Mouse (Mus musculus) fat pad, adult 2 months (tissue): ENCODE data around the gene Ntrk2.
"Not testable (repeated sequence)": the region's sequence is repeated elsewhere in the genome, so short reads cannot be mapped to it uniquely, and the experiment has no call there.

ENCODE experiments used
- DNase-seq: peaks from one replicate; pipeline ENCODE4 v3.0.0-alpha.2; 2011; ENCODE audit warnings: low read depth, low spot score; ENCODE audit errors: extremely low read depth

The Ntrk2 gene

DNA sequence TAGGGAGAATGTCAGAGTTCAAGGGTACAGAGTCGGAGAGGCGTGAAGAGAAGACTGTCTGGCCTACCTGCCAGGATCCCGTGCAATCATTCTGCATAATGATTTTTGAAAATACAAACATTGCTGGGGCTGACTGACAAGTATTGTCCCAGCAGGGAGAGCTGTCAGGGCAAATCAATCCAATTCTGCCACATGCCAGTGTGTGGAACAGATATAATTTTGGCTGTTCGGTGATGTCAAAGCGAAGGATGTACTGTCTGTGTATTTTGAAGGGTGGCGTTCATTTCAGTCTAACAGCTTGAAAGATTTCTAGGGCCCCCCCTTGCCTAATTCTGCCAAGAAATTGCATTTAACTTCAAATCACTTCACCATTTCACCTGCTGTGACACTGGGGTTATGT is 224.2 kb downstream of the Ntrk2 start:
- no peak for DNase-seq

DNA sequence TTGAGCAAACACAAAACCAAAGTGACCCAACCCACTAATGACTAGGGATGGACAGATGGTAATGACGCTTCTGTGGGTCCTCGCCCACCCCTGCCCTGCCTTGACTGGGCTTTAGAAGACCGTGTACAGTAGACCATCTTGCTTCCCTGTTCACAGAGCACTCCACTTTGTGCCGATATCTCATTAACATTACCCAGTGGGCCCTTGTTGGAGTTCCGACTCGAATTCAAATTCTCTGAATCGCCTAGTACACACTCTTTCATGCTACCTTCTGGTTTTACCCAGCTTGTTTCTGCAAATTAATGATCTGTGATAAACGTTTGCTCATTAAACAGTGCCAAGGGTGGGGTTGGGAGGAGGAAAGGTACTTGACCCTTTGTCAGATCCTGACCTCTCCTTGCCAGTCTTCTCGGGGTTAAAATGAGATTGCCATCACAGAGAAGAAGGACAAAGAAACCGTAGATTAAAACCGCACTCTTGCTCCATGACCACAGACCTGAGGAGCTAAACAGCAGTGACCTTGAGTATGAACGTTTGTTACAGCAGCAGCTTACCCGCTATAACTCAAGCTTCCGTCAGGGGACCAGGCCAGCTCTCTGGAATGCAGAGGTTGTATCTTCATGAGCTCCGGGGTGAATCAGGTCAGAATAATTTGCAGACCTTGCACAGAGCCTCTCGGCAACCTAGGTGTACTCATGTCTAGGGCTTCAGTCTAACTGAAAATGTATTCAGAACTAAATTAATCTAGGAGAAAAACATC is 234.0 kb downstream of the Ntrk2 start:
- DNase-seq, result no peak

DNA sequence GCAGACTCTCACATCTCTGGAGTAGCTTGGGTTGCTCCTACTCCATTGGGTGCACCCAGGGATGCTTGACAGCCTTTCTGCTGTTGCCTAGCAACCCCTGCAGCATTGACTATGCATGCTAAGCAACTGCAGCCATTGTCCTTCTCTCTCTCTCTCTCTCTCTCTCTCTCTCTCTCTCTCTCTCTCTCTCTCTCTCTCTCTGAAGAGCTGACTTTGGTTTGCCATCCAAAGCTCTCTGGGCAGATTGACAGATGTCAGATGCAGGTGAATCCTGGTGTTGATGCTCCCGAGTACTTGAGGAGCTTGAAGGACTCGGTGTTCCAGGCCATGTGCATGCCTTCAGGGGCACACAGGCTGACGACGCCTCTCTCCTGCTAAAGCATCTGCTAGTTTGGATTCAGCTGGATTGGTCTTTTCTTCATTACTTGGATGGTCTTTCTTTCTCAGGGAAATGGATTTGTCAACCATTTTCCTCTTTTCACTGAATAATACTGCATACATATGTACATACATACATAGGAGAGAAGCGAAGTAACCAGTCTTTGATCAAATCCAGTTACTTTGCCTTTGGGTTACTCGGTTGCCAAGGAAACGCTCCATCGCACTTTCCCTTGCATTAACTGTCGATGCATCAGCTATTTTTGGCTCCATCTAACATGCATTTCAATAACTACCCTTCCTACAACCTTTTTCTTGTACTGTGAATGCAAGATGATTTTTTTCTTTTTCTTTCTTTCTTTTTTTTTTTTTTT is 234.8 kb downstream of the Ntrk2 start:
- no peak for DNase-seq

DNA sequence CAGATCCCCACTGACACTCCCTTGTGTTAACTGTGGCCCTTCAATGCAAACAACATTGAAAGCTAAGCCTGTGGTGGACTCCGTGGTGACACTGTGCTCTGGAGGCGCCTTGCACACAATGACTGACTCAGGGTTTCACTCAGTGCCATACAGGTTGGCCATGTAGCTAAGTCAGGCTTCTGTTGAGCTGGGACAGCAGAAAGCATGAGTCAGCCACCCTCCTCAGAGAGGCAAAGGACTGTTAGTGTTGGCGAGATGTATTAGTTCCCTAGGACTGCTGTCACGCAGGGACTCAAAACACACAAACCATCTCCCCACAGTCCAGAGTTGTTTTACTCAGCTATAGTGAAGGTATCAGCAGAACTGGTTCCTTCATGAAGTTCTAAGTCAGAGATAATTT is 245.8 kb downstream of the Ntrk2 start:
- DNase-seq, result no peak

DNA sequence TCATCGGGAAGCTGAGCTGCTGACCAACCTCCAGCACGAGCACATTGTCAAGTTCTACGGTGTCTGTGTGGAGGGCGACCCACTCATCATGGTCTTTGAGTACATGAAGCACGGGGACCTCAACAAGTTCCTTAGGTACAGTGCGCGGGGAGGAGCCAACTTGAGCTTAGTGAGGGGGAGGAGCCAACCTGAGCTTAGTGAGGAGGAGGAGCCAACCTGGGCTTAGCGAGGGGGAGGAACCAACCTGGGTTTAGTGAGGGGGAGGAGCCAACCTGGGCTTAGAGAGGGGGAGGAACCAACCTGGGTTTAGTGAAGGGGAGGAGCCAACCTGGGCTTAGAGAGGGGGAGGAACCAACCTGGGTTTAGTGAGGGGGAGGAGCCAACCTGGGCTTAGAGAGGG is 248.0 kb downstream of the Ntrk2 start:
- DNase-seq, result not testable (repeated sequence)

DNA sequence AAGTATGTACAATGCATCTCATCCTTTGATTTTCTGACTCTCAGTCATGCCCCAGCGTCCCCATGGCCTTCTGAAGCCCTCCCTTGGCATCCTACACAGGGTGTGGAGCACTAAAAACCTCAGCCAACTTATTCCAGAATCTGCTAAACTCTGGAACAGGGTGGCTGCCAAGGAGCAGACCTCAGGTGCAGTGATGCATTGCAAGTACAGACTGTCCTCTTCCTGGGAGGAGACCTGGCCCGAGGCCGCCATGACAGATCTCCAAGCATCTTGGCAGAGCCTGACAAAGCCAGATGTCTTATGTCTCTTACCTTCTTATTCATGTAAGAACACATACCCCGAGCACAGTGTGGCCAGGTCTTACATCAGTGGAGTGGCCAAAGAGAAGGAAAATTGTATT is 250.5 kb downstream of the Ntrk2 start:
- DNase-seq, result peak; percentile 57

DNA sequence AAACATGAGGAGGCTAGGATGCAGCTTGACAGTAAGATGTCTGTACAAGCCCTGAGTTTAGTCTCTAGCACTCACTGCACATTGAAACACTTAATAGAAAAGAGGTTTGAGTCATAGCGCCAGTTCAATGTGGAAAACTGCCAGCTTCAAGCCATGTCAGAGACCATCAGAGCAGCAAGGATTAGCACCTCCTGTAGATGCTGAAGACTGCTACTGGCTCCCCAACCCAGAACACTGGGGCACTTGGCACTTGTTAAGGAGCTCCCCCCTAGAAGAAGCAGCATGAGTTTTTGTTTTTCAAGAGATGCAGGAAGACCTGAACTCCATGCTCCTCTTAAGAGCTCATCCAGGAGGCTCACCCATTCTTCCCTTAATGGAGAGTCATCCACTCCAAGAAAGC is 251.5 kb downstream of the Ntrk2 start:
- DNase-seq, result no peak

DNA sequence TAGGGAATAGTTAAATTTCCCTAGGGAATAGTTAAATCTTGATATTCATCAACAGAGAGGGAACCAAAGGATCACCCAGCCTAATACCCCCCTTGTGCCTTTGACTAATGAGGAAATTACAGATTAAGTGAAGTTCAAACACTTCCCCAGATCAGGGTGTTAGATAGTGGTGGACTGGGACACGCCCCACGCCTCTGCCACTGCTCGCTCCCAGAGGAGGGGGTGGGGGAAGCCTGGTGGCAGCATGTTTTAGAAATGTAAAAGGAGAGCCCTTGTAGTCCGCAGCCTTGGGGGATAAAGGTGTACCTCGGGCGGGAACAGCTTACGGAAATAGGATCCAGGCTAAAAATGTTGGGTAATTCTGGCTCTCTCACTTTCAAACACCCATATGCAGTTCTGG is 252.7 kb downstream of the Ntrk2 start:
- no peak for DNase-seq

DNA sequence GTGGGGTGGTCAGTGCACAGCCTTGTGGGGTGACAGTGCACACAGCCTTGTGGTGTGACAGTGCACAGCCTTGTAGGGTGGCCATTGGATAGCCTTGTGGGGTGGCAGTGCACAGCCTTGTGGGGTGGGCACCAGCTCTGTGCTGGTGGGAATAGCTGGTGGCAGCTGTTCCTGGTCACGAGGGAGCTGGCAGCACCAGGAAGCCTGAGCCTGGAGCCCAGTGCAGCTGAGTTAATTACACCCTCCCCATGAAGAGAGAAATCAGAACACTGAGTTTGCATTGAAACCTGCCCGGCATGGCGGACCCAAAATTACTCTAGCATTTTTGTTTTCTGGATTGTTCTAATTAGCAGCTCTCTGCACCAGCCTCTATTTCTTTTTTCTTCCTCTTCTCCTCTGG is 259.3 kb downstream of the Ntrk2 start:
- no peak for DNase-seq

DNA sequence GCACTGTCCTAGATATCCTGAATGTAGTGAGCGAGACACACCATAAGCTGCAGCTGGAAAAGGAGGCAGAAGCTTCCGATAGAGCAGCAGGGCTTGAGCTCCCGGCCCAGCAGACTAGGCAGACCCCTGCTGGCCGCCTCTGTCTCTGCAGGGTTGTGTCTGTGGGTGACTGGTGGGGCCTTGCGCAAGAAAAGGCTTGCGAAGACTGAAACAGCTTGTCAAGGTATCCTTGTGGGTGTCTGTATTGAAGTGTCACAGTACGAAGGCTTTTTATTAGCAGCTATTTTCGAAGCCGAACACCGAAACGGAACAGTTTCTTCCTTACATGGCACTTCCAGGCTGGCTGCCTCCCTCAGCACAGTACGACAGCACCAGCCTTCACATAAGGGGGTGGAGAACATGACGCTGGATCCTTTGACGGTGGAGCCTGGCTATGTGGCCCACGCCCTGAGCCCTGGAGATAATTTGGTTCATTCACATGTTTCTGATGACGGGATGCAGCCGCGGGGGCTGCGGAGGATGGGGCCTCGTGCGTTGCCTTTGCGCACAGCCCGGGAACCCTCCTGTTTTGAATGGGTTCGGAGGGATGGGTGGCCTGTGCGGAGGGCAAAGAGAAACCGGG is 267.4 kb downstream of the Ntrk2 start:
- DNase-seq, result no peak

DNA sequence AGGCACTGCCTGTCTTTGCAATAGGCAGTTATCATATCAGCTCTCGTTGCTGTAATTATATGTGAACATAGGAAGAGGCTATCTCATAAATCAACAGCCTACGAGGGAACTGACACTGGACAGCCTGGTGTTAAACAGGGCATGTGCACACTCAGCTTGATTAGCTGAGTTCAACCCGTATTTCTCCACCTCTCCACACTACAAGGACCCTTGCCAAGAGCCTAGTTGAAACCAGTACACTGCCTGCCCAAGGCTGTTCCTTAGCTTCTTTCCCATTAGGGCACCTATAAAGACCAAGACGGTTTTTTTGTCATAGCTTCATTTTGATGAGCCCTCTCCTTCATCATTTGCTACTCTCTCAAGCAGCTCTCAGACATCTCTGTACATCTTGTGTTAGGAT is 270.1 kb downstream of the Ntrk2 start:
- DNase-seq, result peak; percentile 39

DNA sequence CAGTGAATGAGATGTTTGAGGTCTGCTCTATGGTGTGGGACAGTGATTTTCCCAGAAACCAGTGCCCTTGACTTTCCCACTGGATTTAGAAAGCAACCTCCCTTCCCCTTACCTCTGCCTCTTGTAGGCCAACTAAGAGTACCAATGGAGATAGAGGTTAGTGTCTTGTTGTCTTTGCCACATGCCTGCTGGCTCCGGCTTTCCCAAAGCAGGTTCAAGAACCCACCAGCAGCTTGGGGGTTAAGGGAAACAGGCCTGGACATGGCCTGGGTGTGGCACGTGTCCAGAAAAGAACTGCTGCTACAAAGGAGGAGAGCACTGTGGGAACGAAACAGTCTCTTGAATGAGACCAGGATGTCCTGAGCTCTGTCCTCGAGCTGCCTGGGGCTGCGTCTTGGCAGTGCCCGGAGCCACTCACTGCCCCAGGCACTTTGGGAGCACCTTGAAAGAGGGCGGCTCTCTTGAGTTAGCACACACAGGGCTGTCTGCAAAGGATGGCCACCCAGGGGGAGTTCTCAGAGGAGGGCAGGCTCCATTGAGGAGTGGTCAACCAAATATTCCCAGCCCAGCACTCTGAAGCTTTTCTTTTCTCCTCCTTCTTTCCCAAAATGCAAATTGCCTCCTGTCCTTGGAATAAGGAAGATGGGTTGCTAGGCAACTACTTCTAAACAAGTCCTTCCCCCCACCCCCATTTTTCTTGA is 273.5 kb downstream of the Ntrk2 start:
- no peak for DNase-seq

DNA sequence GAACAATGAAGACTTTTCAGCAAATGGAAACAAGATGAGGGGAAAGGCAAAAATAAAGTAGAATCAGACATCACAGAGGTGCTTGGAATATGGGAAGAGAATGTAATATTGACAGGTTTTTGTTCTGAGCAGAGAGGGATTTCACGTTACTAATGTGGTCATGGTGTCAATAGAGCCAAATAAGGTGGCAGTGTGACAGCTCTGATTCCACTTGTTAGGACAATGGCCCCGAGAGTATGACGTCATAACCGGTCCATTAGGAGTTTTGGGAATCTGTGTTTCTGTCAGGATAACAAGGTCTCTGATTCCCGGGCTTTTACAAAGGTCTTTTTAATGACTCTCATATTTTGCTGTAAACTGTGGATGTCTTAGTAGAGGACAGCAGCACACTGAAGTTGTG is 274.1 kb downstream of the Ntrk2 start:
- no peak for DNase-seq

DNA sequence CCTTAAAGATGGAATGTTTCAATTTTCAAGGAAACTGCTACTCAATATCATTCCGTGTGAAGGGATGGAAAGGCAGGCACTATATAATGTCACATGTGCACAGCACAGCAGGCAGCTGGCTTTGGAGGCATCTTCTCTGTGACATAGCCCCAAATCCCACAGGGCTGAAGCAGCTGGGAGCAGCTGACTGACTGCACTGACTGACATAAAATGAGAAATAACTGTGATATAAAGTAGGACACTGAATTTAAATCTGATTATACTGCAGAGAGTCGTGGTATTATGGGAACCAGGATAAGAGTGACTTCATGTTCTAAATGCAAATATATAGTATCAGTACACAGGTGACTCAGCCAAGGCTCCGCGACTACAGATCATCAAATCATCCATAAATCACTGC is 282.6 kb downstream of the Ntrk2 start:
- no peak for DNase-seq

DNA sequence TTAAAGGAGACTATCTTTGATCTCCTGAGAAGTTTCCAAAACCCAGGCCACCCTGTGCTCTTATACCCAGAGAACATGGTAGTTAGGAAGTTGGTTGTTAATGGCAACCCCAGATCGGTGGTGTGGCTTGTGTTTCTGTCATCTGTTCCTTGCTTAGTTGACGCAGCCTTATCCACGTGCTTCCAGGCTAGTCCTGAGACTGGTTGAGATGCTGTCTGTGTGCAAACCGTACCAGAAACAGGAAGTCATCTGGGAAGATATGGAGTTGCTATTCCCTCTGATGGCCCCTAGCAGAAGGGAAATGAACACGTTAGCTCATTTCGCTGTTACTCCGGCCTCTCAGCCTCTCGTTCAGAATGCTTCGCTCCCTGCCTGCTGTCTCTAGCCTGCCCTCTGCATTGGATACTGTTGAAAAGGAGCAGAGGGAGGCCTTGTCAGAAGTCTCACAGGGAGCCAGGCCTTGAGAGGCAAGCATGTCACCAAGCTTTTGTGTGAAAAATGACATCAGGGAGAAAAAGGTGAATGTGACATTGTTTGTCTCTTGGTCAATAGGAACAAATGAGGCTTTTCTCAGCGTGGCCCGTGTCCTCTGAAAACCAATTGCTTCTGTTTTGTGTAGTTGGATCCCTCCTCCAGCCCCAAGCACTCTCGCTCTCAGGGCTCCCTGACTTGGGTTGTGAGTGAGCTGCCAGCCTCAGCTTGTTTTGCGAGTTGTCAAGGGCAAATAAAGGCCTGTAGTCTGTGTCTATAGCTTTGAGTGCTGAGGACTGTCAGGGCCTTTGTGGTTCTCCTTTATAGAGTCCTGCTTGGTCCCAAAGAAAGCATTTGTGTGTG is 285.0 kb downstream of the Ntrk2 start:
- DNase-seq, result no peak

DNA sequence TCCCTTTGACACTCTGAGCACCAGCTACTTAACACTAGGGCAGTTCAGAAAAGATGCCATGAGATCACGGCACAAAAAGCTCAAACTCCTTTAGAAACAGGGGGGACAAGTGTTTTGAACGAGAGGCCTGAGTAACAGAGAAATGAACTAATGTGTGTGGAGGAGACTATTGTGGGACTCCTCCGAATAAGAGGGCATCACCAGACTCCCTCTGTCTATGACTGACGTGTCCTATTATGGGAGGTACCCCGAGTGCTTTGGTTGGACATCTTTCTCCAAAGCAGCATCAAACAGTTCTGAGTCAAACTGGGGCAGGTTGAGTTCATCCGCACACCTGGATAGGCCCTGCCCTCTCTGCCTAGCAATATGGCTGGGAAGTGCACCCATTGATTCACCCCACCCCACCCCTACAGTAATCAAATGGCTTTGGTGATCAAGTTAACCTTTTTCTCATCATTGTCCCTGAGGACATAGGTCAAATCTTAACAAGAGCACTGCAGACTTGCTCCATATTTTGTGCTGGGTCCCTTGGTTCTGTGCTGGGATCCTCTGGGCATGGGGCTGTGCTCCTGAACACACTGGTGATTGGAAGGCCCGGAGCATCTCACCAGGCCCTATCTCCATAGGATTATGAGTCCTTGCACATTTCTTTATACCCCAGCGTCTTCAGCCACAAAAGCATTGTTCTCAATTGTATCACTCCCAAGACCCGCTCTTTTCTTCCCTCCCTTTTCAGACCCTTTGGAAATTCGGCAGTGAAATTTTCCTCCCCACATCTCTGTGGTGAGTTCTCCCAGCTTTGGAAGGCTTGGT is 285.9 kb downstream of the Ntrk2 start:
- DNase-seq, result no peak

DNA sequence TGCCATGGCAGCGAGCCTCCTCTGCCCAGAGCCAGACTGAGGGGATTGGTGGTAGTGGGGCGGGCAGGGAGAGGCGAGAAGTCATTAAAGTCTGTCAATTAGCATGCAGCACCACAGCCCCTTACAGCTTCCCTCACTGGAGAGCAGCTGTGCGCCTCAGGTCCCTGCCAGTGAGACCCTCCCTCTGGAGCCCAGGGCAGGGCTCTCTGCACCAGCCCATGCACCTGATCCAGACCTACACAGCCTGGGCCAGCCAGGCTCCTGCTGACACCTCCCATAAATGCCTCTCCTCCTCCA is 286.4 kb downstream of the Ntrk2 start:
- DNase-seq, result no peak

DNA sequence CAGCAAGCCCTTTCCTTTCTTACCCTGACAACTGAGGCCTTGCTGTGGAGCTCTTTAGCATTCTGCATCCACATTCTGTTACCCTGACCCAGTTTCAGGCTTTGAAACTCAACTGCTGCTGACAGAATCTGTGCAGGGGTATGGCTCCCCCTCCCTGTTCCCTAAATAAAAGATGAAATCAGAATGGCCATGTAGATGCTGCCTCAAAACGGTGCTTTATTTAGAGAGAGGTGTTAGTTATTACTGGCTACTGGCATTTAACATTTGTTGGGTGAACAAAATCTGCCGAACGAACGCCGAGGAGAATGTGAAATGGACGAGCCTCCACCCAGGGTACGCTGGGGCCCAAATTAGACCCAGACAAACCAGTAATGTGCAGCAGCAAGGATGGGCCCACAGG is 288.4 kb downstream of the Ntrk2 start:
- DNase-seq, result no peak

DNA sequence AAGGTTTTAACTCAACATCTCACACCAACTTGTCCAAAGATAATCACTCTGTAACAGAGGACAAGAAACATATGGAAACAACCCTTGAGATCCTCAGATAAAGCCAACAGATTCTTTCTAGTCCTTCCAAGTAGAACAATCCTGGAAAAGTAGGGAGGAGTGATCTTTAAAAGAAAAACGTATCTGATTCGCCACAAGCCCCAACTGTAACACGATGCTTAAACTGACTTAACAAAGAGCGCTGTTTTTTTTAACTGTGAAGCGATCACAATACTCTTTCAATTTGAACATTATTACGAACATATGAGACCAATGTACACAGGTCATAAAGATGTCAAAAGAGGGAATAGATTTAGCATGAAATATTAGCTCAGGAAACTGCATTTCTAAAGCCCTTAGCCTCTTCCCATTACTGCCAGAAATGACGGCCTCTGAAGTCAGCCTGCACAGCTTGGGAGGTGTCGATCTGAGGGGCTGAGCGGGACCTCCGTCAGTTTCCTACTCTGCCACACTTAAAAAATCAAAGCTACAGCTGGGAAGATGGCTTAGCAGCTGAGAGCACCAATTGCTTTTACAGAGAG is 289.5 kb downstream of the Ntrk2 start:
- no peak for DNase-seq

DNA sequence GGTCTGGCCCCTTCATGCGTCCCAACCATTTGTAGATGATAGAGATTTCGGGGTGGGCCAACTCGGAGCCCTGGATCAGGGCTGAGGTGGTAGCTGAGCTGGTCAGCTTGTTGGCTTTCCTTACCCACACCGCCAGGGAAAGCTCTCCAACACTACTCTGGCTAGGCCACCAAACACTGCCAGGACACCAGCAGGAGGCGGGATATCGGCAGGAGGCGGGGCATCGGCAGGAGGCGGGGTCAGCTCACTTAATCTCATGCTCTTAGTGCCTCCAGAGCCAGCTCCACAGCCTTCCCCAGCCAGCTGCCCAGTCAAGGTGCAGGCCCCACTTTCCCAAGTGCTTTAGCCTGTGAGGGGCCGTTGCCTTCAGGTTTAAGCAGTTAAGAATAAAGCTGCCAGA is 293.7 kb downstream of the Ntrk2 start:
- no peak for DNase-seq
